Mouse (Mus musculus): ENCODE measurements around the gene Txn1.

Txn1 gene

DNA sequence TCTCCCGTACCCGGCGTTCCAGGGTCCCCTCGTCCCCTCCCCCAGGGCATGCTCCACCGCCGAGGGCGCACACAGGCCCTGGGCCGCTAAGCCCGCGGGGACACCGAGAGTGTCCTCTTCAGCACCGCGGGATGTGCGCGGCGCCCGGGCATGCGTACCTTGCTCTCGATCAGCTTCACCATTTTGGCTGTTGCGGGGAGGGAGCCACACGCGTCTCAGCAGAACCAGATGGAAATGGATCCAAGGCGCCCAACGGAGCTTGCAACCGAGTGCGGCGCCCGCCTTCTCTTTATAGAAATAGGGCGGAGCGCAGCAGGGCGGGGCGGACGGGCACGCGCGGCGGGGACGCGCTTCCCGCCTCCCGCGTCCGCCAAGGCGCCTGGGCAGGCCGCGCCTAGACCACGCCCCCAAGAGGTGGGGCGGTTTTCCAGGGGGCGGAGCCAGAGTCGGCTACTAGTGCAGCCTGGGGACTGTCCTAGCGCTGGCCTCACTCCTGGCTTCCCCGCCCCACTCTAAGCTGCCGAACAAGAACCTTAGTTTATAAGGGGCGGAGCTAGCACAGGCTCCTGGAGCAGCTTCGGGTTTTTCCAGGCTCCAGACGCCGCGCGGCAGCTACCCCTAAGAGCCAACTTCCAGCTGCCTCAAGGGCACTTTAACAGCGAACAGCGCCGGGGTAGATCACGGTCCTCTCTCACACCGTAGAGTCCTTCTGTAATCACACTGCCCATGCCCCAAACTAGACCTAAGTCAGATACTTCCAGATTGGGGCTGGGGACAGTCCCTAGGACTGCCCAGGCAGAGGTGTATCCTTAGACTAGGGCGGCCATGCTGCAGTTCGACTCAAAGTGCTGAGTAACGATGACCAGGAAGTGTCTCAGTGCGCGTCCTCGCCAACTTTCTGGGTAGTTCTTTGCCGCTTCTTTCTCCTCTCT, at the start of gene Txn1:
Txn1 (minus strand) TSS at position 383 of the 932 bp plus-strand sequence.
- DNase-seq, result peak; percentile 97

DNA sequence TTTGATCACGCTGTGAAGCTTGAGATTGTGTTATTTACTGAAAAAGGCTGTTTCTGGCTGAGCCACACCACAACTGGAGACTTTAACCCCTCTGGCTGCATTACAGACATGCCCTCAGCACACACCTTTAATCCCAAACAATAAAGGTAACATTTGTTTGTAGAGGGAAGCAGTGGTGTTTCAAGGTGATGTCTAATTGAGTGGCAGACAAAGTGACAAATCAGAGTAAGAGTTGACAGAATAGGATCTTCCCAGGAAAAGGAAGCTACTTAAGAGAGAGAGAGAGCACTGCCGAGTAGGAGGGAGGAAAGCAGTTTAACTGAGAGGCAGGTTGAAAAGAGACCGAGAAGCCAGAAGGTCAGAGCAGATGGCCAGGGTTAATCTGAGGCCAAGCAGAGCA, 47.3 kb upstream of the Txn1 start:
- no peak for DNase-seq

DNA sequence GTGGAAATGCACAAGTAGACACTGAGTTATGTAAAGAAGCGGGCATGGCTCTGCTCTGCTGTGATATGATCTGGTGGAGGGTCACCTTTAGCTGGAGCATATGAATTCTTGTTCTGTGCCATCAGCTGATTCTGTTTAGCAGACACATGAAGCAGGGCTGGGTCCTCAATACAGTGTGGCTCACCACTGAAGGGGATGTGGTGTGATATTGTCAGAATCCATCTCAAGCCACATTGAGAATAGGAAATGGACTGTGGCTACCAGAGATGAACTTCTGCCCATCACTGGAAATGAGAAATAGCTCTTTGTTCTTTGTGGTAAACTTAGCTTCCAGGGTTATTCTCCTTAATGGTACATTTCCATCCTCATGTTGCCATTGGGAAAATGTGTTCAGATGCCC, 35.2 kb upstream of the Txn1 start:
- no peak for DNase-seq

DNA sequence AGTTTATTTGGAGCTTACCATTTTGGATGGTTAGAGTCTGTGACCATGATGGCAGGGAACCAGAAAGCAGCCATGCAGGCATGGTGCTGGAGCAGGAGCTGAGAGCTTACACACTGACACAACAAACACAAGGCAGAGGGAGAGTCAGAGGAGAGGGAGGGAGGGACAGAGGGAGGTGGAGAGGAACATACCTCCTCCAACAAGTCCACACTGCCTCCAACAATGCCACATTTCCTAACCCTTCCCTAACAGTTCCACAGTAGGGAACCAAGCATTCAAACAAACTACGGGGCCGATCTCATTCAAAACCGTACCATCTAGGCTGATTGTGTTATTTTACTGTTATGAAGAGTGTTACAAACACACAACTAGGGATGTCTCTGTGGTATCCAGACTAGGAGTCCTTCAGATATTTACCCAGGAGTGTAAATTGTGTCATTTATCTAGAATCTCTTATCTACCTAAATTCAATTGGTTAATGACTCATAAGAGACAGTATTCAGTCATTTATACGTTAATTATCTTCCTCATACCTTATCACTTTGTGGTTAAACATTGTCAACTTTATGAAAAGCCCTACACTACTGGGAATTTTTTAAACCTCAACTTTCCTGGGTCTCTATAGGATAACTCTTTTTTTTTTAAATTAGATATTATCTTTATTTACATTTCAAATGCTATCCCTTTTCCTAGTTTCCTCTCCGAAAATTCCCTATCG, 18.3 kb upstream of the Txn1 start:
- DNase-seq, result no peak

DNA sequence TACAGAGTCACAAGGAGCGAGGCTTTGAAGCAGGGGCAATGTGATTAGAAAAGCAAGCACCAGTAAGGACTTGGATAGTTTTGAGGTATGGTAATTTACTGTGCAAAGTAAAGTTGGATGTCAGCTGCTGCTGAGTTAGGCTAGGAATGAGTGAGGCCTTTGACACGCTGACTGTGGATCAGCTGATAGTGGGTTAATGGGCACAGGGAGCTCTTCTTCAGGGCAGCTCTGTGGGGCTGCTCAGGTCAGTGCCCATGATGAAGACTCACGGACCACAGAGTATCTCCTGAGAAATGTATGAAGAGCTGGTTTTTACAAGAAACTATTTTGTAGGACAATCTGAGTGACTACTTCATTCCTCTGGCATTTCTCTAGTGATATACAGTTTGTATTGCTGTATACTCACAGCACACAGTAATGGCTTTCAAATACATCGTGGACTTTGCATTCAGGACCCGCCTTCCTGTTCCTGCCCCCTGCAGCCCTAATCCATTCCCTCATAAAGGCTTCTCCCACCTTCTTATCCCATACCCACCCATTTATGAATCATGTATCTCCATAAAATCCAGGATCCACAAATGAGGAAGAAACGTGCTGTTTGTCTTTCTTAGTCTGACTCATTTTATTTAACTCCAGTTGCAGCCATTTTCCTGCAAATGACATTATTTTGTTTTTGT, 17.5 kb upstream of the Txn1 start:
- DNase-seq, result no peak

DNA sequence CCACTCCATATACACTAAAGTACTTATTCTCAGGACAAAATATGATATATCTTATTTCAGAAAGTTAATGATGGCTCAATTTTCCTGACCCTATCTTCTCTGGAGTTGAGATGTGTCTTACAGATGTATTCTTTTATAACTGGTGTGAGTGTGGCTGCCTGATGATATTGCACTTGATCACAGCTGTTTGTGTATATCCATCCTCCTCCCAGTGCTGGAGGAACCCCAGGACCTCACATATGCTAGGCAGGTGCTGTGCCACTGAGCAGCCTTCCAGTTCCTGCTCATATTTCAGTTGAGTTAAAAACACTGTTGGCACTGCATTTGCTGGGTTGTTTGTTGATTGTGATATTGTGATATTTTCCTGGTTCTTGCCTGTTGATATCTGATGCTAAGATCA, 14.1 kb upstream of the Txn1 start:
- DNase-seq, result no peak

DNA sequence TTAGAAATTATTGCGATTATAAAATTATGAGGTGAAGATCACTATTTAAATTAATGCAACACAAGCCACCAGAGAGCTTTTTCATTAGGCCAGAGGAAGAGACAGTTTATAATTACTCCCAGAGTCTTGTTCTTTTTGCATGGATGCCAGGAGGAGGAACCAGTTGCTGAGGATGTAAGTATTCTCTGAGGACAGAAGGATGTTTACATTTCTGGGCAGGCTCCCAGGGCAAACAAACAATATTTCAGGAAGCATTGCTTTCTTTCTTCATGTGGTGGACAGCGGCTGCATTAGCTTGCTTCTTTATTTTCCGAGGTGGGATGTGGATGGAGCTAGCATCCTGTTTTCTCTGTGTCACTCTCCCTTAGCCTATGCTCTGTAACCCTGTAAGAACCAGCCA, 11.0 kb upstream of the Txn1 start:
- DNase-seq, result no peak

DNA sequence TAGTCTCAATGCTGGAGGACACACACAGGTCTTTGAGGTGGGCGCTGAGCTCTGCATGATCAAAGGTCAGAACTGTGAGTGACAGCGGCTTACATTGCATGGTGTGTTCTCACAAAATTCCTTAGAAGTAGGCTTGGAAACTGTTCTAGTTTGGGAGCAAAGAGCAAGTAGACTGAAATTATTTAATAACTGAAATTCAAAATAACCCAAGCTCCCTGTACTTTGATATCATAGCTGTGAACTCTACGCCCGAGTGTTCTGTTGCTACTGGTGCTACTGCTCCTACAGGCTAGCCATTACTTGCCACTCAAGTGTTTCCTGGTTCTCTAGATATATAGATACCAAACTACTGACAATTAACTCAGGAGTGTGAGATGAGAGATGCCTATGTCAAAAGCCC, 9.3 kb upstream of the Txn1 start:
- DNase-seq, result no peak

DNA sequence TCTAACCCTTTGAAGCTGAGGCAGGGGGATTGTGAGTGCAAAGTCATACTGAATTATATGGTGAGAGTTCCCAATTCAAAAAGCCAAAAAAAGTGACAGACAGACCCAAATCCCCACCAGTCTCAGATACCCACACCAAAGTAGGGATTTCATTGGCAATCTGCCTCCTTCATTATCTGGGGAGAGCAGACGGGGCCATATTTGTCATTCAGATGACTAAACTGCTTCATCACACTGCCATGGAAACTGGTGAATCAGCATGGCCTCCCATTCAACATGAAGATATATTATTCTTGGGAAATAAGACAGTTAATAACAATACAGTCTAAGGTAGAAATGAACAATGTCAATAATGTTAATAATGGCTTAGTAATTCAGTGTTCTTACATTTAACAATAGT, 7.9 kb upstream of the Txn1 start:
- DNase-seq, result no peak

DNA sequence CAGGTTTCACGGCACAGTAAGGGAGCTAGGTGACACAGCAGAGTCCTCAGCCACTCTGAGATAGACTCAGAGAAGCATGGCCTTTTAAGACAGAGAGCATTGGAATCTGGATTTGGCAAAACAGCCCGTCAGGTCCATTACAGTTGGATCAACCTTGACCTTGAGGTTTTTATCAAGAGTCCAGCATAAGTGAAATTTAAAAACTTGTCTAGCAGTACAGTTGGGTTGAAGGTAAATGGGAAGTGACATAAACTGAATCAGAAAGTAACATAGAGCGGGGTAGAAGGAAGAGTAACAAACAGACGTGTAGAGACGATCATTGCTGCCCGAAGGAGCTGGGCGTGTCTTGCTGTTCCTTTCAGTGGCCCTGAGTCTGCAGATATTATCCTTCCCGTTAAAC, 2.8 kb upstream of the Txn1 start:
- no peak for DNase-seq

DNA sequence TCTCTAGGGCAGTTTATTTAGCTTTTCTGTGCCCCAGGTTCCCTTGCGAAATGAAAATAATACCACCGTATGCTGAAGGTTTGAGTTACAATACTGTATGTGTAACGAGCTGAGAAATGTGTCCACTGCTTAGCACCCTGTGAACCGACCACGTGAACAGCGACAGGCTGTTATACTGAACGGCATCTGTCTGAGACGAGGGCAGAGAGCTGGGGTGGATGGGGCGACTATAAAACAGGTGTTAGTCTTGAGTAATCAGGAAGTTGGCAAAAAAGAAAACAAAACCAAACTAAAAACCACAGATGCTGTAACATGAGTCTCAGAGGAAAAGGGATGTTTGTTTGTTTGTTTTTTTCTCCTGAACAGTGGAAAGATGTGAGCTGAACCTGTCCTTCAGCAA, 1.9 kb upstream of the Txn1 start:
- DNase-seq, result no peak

DNA sequence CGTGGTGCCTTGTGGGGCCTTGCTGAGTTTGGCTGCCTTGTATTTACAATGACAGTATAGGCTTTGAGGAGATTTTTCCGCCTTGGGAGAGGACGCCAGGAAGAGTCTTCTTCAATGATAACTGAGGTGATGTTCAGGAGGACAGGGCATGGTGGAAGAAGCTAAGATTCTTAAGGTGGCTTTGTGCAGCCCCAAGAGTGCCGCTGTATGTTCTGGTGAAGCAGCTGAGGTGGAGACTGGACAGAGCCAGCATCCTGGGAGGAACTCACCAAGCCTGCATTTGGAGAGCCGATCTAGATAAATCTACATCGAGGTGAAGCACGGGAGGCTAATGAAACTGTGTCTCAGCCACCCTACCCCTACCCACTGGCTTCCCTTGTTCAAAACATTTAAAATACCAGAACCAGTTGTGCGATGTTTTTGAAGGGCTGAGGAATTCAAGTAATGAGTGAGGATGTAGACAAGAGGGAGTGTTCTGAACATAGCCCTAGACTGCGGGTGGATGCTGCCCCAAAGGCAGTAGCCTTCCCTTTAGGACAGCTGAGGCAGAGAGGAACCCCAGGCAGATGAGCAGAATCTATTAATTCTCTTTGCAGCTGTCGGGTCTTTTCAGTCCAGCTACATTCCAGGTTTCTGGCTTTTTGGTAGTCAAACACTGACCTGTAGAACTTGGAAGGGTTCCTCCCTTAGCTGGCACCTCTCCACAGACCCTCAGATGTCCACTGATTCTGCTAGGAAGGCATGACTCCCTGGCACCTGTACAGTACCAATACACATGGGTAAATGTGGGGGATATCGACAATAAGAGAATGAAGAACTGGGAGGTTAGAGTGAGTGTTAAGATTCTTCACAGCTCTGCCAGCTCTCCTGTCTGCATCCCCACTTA, 1.2 kb upstream of the Txn1 start:
- DNase-seq, result no peak

DNA sequence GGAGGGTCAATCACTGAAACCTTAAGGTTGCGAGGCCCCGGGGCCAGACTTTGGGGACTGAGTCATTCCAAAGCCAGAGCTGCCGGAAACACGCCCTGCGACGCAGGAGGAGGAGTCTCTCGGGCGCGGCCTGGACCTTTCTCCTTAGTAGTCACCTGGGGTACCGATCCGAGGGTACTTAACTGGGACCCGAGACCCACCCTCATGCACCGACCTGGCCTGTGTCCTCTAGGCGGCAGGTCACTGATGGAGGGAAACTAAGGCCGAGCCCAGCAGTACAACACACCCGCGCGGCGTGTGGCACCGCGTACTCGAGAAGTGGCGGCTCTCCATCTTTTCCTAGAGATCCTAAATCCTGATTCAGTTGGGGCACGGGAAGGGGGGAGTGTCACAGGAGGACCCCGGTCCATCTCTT, 660 bp downstream of the Txn1 start:
- DNase-seq, result peak; percentile 56

DNA sequence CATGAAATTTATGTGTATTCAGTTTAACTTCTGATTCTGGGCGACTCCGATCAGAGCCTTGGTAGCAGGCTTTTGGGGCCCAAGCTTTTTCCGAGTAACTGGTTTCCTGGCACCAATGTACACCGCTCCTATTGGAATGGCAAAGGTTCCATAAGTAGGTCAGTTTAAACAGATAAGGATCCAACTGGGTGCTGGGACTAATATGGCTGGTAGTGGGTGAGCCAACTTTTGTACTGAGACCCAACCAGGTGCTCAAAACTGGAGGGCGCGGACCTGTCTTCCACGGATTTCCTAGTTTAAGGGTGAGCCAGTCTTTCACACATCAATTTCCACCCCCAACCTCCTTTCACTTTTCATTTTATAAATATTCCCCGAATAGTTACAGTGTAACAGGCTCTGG, 1.2 kb downstream of the Txn1 start:
- DNase-seq, result no peak

DNA sequence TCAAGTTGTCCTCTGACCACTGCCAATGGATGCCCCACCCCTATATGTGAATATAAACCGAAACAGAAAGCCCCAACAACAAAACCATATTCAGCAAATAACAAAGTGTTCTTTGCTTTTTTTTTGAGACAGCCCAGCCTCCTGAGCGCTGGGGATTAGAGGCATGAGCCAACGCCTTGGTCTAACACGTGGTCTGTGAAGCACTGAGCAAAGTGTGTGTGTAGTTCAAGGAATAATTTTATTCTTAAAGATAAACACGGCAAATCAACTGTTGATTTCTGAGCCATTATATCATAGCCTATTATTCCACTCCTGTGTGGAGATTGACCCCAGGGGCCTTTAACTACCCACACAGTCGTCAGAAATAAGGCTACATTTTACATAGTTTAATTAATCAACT, 1.6 kb downstream of the Txn1 start:
- no peak for DNase-seq

DNA sequence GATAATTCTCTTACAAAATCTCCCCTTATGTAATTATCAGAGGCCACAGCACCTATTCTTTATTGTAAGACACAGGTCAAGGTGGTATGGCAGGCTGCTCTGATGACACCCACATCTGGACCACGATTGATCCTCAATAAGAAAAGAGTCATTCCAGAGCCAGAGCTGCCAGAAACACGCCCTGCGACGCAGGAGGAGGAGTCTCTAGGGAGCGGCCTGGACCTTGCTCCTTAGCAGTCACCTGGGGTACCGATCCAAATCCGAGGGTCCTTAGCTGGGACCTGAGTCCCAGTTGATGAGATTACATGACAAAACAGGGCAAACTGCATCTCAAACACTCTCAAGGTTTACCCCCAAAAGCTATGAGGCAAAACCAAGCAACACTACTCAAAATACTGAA, 2.4 kb downstream of the Txn1 start:
- no peak for DNase-seq

DNA sequence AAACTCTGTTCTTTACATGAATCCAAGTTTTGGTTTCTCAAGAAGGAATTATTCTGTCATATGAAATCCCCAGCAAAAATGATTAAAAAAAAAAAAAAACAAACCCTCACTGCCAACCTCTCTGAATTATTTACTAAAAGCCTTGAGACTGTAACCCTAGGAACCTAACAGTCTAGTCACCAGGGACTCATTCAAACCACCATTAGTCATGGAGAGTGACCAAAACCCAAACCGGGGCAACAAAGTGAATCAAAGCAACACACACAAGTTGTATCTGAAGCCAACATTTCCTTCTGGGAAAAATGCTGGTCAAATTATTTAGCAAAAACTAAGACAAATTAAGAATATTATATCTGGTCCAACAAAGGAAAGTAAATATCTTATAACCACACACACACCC, 3.3 kb downstream of the Txn1 start:
- DNase-seq, result no peak

DNA sequence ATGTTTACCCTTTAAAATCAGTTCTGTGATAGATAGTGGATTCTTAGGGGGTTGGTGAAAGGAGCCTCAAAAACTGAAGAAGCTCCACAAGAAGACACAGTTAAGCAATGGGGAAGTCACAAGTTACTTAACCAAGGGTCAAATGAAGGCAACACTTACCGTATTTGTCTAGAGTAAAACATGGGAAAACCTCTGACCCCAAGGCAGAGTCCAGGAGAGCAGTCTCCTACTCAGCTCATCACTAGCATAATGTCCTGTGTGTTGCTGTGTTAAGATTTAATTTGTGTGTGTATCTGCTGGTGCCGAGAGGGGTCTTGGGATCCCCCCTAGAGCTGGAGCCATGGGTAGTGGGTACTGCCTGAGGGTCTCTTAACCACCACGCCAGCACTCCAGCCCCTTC, 3.8 kb downstream of the Txn1 start:
- no peak for DNase-seq

DNA sequence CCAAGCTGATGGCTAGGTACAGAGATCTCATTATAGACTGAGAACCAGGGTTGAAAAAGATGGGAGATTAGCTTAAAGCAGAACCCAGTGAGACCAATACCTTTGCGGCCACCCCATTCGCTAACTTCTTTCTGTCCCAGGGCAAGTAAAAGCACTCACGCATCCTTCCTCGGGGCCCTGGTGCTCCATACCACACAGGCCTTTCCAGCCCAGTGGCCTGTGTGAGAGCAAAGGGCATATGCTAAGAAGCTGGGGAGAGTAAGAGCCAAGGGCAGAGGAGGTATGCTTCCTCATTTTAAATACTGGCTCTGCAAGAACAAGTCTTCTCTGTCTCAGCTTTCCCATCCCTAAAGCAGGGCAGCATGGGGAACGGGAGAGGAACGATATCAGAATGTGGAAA, 6.3 kb downstream of the Txn1 start:
- DNase-seq, result no peak

DNA sequence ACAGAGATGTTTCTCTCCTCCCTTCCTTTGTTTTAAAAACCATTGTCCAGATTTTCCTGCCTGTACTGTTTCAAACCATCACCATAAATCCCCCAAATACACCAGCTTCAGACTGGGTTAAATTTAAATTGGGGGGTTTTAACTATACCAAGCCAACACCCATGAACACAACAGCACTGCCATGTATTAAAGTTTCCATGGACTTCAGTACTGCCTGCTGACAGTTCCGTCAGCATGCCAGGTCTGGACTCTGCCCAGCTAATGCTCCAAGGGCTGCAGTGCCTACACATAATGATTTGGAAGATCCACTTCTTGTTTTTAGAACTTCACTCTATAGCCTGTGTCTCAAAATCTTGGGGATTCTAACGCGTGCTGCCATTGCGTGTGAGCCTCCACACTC, 8.7 kb downstream of the Txn1 start:
- no peak for DNase-seq

DNA sequence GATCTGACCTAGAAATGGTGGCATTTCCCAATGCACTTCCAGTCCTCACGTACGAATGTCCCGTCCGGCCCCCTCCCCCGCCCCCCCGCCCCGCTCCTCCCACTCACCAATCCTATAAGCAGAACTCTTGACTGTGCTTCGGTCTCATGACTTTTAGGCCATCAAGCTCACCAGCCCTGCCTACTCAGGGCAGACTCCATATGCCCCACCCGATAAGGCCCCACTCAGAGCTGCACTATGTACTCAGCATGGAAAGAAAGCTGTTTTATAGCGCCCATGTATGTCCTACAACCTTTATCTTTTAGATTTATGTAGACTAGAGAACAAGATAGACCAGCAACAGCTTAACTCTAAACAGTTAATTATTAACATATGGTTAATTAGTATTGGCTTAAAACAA, 9.2 kb downstream of the Txn1 start:
- no peak for DNase-seq

DNA sequence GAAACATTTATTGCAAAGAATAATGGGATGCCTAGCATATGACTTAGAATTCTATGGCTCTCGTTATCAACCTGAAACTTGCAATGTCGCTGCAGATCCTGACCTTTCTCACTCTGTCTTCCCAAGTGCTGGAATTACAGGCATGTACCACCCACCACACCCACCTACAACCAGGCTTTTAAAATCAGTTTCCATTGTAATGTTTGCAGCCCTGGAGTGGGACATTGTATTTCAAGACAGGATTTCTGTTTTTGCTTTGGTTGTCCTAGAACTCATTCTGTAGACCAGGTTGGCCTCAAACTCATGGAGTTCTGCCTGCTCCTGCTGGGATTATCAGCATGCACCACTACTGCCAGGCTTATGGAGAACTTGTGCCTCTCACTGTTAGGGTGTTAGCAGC, 13.3 kb downstream of the Txn1 start:
- no peak for DNase-seq

DNA sequence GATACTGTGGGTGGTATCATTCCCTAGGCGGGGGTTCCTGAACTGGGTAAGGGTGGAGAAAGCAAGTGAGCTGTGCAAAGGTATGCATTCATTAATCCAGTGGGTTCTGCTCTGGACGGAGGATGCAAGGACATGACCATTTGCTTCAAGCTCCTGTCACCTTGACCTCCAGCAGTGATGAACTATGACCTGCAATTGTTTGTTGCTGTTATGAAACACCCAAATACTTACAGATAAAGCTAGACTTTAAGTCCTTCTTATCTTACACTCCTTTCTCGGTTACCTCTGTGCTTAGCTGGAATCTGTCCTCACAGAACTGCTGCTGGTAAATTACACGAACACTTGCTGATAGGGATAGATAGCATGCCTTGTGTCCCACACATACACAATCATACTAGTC, 15.6 kb downstream of the Txn1 start:
- DNase-seq, result no peak

Measured in layer of hippocampus, adult 9-11 months (tissue).